Mouse (Mus musculus): ENCODE measurements around the gene Apbb1ip. TPM values are rescaled to one million over a fixed set of nuclear protein-coding genes. Genes with fewer than 3 reads are reported as not detected.

The Apbb1ip gene
- 1.4 and 1.9 TPM in 2 replicates for polyA plus RNA-seq (2016; fragmentation: Nextera tagmentation; extraction: Ambion mirVana)

DNA sequence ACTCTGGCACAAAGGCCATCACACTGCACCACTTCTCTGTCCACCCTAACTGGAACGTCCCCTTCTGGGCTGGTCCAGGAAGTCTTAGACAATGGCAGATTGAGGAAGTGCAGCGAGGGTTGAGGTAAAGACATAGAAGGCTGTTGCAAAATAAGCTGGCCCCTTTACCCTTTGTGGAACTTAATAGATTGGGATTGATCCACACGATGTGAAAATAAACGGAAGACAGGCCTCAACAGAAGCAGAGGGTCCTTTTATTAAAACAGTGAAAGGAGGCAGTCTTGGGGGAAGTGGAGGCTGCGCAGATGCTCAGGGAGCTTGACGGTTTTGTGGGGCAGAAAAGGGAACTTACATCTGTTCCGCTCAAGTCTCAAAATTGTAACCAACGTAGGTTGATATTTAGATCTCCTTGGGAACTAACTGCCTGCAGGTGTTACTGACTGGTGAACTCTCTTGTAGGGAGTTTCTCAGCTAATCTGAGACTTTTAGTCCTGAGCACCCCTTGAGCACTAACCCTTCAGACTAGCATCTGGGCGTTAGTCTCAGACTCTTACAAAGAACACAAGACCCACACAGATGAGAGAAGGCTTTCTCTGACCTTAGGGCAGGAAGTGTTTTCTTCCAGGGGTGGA, at the start of gene Apbb1ip:
TSS of gene Apbb1ip (plus strand) at position 546 of the 632 bp plus-strand sequence.
- WGBS: 19% methylated on average over 9 of the region's 9 CpGs
- Histone ChIP-seq H3K36me3 (no peaks in the 10 kb centered on the region), H3K9me3 (no peaks in the 10 kb centered on the region), H3K27ac (no peak within 1 kb of the TSS), H3K27me3 (peaks cover 5% of the 10 kb centered on the region; the same call in 1 of the 2 replicates), H3K4me2 (replicated peaks) (peak within 1 kb of the TSS; percentile 88), H3K4me1 (peaks cover 10% of the 10 kb centered on the region; the same call in 1 of the 2 replicates), H3K9ac (peak within 1 kb of the TSS; percentile 55), H3K4me3 (peak within 1 kb of the TSS; percentile 43)
- ATAC-seq (ENCODE audit: insufficient number of reproducible peaks, insufficient read depth, low FRiP score, low TSS enrichment): 0 out of 2 replicates have a peak, but pooled peaks have one; percentile 4

- Histone ChIP-seq H3K27ac (no peak overlapping the region), H3K4me3 (no peak overlapping the region), H3K4me1 (no peaks in the 10 kb centered on the region), H3K4me2 (replicated peaks) (no peak overlapping the region), H3K27me3 (no peaks in the 10 kb centered on the region), H3K36me3 (no peaks in the 10 kb centered on the region), H3K9ac (no peak overlapping the region), H3K9me3 (no peaks in the 10 kb centered on the region)
- no peak for ATAC-seq (ENCODE audit: insufficient number of reproducible peaks, insufficient read depth, low FRiP score, low TSS enrichment)
- WGBS: 89% methylated on average over 1 of the region's 1 CpGs
Measured at GRCm38 (mm10) chr2:22727113-22727512, 46.8 kb upstream of the Apbb1ip start.

GRCm38 (mm10) chr2:22736134-22736533, 37.8 kb upstream of the Apbb1ip start:
- Histone ChIP-seq H3K4me3 (no peak overlapping the region), H3K4me2 (replicated peaks) (no peak overlapping the region), H3K36me3 (no peaks in the 10 kb centered on the region), H3K9ac (no peak overlapping the region), H3K27me3 (no peaks in the 10 kb centered on the region), H3K27ac (no peak overlapping the region), H3K4me1 (no peaks in the 10 kb centered on the region), H3K9me3 (no peaks in the 10 kb centered on the region)
- 67% methylated on average over 2 of the region's 2 CpGs for WGBS
- no peak for ATAC-seq (ENCODE audit: insufficient number of reproducible peaks, insufficient read depth, low FRiP score, low TSS enrichment)

DNA sequence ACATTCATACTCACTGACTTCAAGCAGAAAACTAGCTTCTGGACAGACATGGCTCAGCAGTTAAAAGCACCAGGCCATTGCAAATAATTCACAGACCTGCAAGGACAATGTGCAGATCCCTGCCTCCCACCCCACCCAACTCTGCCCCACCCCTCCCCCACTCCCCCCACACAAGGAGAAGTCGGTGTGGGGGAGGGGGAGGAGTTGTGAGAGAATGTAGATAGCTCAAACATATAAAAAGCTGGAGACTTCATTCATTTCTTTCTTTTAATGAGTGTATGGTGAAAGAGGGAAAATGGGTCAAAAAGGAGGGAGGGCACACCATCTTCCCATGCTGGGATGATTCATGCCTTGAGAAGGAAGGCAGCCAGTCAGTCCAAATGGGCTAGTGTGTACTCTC, 34.5 kb upstream of the Apbb1ip start:
- H3K9ac ChIP-seq: no peak overlapping the region
- no peaks in the 10 kb centered on the region for H3K9me3 ChIP-seq
- H3K36me3 ChIP-seq: no peaks in the 10 kb centered on the region
- H3K4me1 ChIP-seq: no peaks in the 10 kb centered on the region
- H3K4me2 ChIP-seq (replicated peaks): no peak overlapping the region
- H3K27ac ChIP-seq: no peak overlapping the region
- WGBS: 50% methylated on average over 1 of the region's 1 CpGs
- no peak for ATAC-seq (ENCODE audit: insufficient number of reproducible peaks, insufficient read depth, low FRiP score, low TSS enrichment)
- no peak overlapping the region for H3K4me3 ChIP-seq
- no peaks in the 10 kb centered on the region for H3K27me3 ChIP-seq

- 74% methylated on average over 1 of the region's 1 CpGs for WGBS
- H3K27ac ChIP-seq: no peak overlapping the region
Measured at GRCm38 (mm10) chr2:22740441-22740840, 33.5 kb upstream of the Apbb1ip start.

DNA sequence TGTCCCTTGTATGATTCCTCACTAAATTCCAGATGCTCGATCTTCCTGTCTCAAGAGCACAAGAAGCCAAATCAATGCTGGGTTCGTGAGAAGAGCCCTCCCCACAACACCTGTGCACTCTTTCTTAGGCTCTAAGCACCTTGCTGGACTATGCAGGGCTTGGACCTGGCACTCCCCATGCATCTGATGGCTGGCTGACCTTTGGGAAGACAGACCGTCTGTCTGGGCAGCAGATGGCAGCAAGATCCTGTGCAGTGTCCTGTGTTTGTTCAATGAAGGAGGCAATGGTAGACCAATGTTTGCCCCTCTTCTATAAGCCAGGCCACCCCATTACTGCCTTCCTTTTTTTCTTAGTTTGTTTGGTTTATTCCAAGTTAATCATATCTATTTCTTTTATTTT, 32.7 kb upstream of the Apbb1ip start:
- Histone ChIP-seq H3K4me3 (no peak overlapping the region), H3K9ac (no peak overlapping the region), H3K4me2 (replicated peaks) (no peak overlapping the region), H3K27me3 (no peaks in the 10 kb centered on the region), H3K4me1 (no peaks in the 10 kb centered on the region), H3K36me3 (no peaks in the 10 kb centered on the region), H3K9me3 (no peaks in the 10 kb centered on the region), H3K27ac (no peak overlapping the region)
- 63% methylated on average over 3 of the region's 3 CpGs for WGBS
- no peak for ATAC-seq (ENCODE audit: insufficient number of reproducible peaks, insufficient read depth, low FRiP score, low TSS enrichment)

More at GRCm38 (mm10) chr2:22740441-22740840, 33.5 kb upstream of the Apbb1ip start:
- no peaks in the 10 kb centered on the region for H3K4me1 ChIP-seq
- no peaks in the 10 kb centered on the region for H3K9me3 ChIP-seq
- no peak overlapping the region for H3K4me3 ChIP-seq
- H3K4me2 ChIP-seq (replicated peaks): no peak overlapping the region
- H3K27me3 ChIP-seq: no peaks in the 10 kb centered on the region
- H3K36me3 ChIP-seq: no peaks in the 10 kb centered on the region
- H3K9ac ChIP-seq: no peak overlapping the region
- no peak for ATAC-seq (ENCODE audit: insufficient number of reproducible peaks, insufficient read depth, low FRiP score, low TSS enrichment)

DNA sequence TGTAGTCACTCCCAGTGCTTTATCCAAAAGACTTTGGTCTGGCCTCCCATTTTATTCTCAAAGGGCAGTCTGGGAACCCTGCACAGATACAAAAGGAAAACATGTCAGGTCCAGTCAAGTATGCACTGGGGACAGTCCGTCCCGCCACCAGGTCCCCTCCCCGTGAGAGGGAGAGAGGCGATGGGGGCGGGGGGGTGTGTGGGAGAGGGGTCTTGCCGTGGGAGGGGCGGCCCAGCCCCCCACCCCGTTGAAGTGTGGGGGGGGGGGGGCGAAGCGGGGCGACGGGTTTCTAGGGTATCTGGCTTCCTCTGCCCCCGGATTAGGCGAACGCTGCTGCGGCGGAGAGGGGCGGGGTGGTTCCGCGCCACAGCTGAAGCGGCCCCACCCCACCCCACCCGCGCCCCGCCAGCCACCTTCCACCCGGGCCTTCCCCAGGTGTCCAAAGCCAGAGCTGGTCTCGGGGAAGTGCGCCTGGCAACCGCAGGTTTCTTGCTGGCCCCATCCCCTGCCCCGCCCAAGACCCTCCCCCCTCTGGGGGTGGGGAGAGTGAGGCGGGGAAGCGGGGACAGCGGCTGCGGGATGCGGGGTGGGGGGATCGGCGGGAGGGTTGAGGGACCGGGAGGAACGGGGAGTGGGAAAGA, 29.7 kb upstream of the Apbb1ip start:
- Histone ChIP-seq H3K4me2 (replicated peaks) (no peak overlapping the region), H3K9me3 (no peaks in the 10 kb centered on the region), H3K36me3 (no peaks in the 10 kb centered on the region), H3K27ac (no peak overlapping the region), H3K4me3 (no peak overlapping the region), H3K4me1 (no peaks in the 10 kb centered on the region), H3K9ac (no peak overlapping the region; the same call in 1 of the 2 replicates), H3K27me3 (no peaks in the 10 kb centered on the region)
- 0% methylated on average over 19 of the region's 38 CpGs for WGBS
- peak; percentile 37; the same call in 1 of the 2 replicates for ATAC-seq (ENCODE audit: insufficient number of reproducible peaks, insufficient read depth, low FRiP score, low TSS enrichment)

GRCm38 (mm10) chr2:22744876-22745275, 29.0 kb upstream of the Apbb1ip start:
- no peak overlapping the region for H3K4me3 ChIP-seq
- no peaks in the 10 kb centered on the region for H3K9me3 ChIP-seq
- H3K27me3 ChIP-seq: no peaks in the 10 kb centered on the region
- WGBS: 2% methylated on average over 19 of the region's 19 CpGs
- H3K27ac ChIP-seq: no peak overlapping the region
- H3K36me3 ChIP-seq: no peaks in the 10 kb centered on the region
- H3K4me1 ChIP-seq: no peaks in the 10 kb centered on the region
- ATAC-seq (ENCODE audit: insufficient number of reproducible peaks, insufficient read depth, low FRiP score, low TSS enrichment): no peak
- H3K9ac ChIP-seq: no peak overlapping the region
- no peak overlapping the region for H3K4me2 ChIP-seq (replicated peaks)

- no peaks in the 10 kb centered on the region for H3K4me1 ChIP-seq
- no peaks in the 10 kb centered on the region for H3K36me3 ChIP-seq
- H3K4me3 ChIP-seq: no peak overlapping the region
- H3K9me3 ChIP-seq: no peaks in the 10 kb centered on the region
- H3K4me2 ChIP-seq (replicated peaks): no peak overlapping the region
- no peak for ATAC-seq (ENCODE audit: insufficient number of reproducible peaks, insufficient read depth, low FRiP score, low TSS enrichment)
- H3K27me3 ChIP-seq: no peaks in the 10 kb centered on the region
- H3K27ac ChIP-seq: no peak overlapping the region
- no peak overlapping the region for H3K9ac ChIP-seq
Measured at GRCm38 (mm10) chr2:22746785-22747184, 27.1 kb upstream of the Apbb1ip start.

DNA sequence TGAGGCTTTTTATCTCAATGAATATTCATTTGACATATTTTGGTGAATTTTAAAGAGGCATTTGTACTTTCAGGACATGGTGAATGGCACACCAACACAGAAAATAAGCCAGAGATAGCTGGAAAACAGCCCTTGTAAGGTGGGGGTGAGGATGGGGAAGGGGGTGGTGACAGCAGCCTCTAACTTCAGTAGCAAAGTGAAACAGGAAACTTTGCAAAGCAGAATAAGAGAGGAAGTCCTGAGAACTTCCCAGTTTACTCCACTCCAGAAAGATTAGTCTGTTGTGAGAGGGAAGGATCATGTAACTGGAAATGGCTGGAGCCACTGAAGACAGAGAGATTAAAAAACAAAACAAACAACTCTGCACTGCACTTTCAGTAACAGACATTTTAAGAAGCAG, 26.0 kb upstream of the Apbb1ip start:
- no peak overlapping the region for H3K9ac ChIP-seq
- H3K4me2 ChIP-seq (replicated peaks): no peak overlapping the region
- no peaks in the 10 kb centered on the region for H3K4me1 ChIP-seq
- H3K9me3 ChIP-seq: no peaks in the 10 kb centered on the region
- H3K27me3 ChIP-seq: no peaks in the 10 kb centered on the region
- H3K27ac ChIP-seq: no peak overlapping the region
- H3K4me3 ChIP-seq: no peak overlapping the region
- no peak for ATAC-seq (ENCODE audit: insufficient number of reproducible peaks, insufficient read depth, low FRiP score, low TSS enrichment)
- H3K36me3 ChIP-seq: no peaks in the 10 kb centered on the region

- Histone ChIP-seq H3K4me2 (replicated peaks) (no peak overlapping the region), H3K9me3 (no peaks in the 10 kb centered on the region), H3K9ac (no peak overlapping the region), H3K27me3 (no peaks in the 10 kb centered on the region), H3K36me3 (no peaks in the 10 kb centered on the region), H3K27ac (no peak overlapping the region), H3K4me3 (no peak overlapping the region), H3K4me1 (no peaks in the 10 kb centered on the region)
- no peak for ATAC-seq (ENCODE audit: insufficient number of reproducible peaks, insufficient read depth, low FRiP score, low TSS enrichment)
- 86% methylated on average over 3 of the region's 3 CpGs for WGBS
Measured at GRCm38 (mm10) chr2:22749761-22750160, 24.1 kb upstream of the Apbb1ip start.

DNA sequence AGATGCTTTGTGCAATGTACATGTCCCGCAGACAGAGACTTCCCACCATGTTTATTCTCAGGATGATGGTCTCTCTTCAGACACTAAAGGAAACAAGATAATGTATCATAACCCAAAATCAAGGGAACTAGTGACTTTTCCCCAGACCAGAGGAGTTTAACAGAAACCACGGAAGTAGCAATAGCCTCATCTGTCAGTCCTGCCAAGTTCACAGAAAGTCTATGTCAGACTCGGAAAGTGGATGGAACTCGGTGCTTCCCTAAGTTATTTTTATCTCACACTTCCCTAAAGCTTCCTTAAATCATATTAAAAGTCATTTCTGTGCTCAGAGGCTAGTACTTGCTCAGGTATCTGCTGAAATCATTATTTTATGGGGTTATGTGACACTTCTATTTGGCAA, 21.4 kb upstream of the Apbb1ip start:
- no peaks in the 10 kb centered on the region for H3K4me1 ChIP-seq
- no peaks in the 10 kb centered on the region for H3K36me3 ChIP-seq
- no peak overlapping the region for H3K9ac ChIP-seq
- WGBS: 86% methylated on average over 4 of the region's 4 CpGs
- H3K4me3 ChIP-seq: no peak overlapping the region
- H3K4me2 ChIP-seq (replicated peaks): no peak overlapping the region
- H3K27me3 ChIP-seq: no peaks in the 10 kb centered on the region
- H3K9me3 ChIP-seq: no peaks in the 10 kb centered on the region
- H3K27ac ChIP-seq: no peak overlapping the region
- ATAC-seq (ENCODE audit: insufficient number of reproducible peaks, insufficient read depth, low FRiP score, low TSS enrichment): no peak
